Mouse (Mus musculus) limb, embryonic 13.5 days (tissue): ENCODE data around the gene Gm9945. TPM values are rescaled to one million over a fixed set of nuclear protein-coding genes. Genes with fewer than 3 reads are reported as not detected.

Experiments
- ATAC-seq: fragments of 200-750 bp; cut with Nextera tagmentation; 2 replicates; pipeline ENCODE4 v1.8.0; 2017; ENCODE audit warnings: low read depth, moderate number of reproducible peaks, moderate TSS enrichment; ENCODE audit not compliant: low FRiP score
- H3K27ac ChIP-seq: fragments of 300-500 bp; sonication (generic); 2 replicates; pipeline ENCODE4 v1.5.1; 2015; ENCODE audit warnings: inconsistent platforms, mild to moderate bottlenecking, moderate library complexity
- H3K27me3 ChIP-seq: fragments of 300-500 bp; sonication (generic); 2 replicates; pipeline ENCODE4 v1.6.1; 2015; ENCODE audit warnings: mild to moderate bottlenecking, inconsistent platforms
- H3K36me3 ChIP-seq: fragments of 300-500 bp; sonication (generic); 2 replicates; pipeline ENCODE4 v1.6.1; 2015; ENCODE audit warnings: inconsistent platforms, mild to moderate bottlenecking, moderate library complexity
- H3K4me1 ChIP-seq: fragments of 300-500 bp; sonication (generic); 2 replicates; pipeline ENCODE4 v1.6.1; 2015; ENCODE audit warnings: inconsistent platforms
- H3K4me2 ChIP-seq: fragments of 300-500 bp; sonication (generic); replicated peaks from 2 replicates; pipeline ENCODE4 v1.6.1; 2015; ENCODE audit warnings: inconsistent platforms, mild to moderate bottlenecking, moderate library complexity
- H3K4me3 ChIP-seq: fragments of 300-500 bp; sonication (generic); 2 replicates; pipeline ENCODE4 v1.5.1; 2015; ENCODE audit warnings: moderate library complexity, mild to moderate bottlenecking, inconsistent platforms
- H3K9ac ChIP-seq: fragments of 300-500 bp; sonication (generic); 2 replicates; pipeline ENCODE4 v1.6.1; 2015; ENCODE audit warnings: mild to moderate bottlenecking, inconsistent platforms
- H3K9me3 ChIP-seq: fragments of 300-500 bp; sonication (generic); 2 replicates; pipeline ENCODE4 v1.6.1; 2016; ENCODE audit warnings: inconsistent platforms
- WGBS: fragments of 180-500 bp; shearing (Covaris S2); methylation state at CpG from one replicate; pipeline ENCODE4 v1.1.7; 2015; 5-methylcytosine and 5-hydroxymethylcytosine counted together
- polyA plus RNA-seq: library from polyadenylated mRNA; unstranded; fragments of >200 nt; fragmentation: Nextera tagmentation; extraction: Ambion mirVana; gene quantifications from 2 replicates; pipeline ENCODE4 v1.2.1, GENCODE M21; 2015

Gm9945 gene
- polyA plus RNA-seq, 1 experiment from 2014 or later, result not detected

DNA sequence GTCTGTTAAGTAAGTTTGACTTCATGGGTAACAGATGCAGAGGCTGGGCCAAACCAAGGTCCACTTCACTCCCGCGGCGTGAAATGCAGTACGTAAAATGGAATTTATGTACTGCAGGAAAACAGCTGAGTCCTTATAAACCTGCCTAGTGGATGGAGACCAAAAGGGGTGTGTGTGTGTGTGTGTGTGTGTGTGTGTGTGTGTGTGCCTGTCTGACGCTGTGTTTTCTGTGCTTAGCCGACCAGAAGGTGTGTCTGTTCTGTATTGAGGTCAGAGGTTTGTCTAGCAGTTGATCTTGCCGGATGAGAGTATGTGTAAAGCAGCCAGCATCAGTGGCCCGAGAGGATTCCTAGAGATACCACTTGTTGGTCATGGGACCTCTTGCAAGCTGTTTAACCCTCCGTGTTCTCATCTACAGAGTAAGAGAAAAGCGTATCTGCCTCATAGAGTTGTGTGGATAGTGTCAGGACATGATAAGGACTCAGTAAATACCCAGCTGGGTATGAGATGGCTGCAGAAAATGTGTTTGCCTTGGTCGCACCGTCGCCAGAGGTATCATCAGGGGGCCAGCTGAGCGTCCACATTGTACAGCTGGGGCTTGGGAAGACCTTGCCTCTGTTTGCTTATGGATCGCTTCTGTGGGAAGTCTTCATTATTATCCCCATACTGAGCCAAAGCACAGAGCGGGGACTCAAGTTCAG lies 41.3 kb downstream of the Gm9945 start:
- Histone ChIP-seq H3K36me3 (no peaks in the 10 kb centered on the region), H3K4me2 (peak overlapping the region; percentile 88), H3K4me1 (peaks cover 71% of the 10 kb centered on the region), H3K9ac (peak overlapping the region; percentile 45), H3K27me3 (no peaks in the 10 kb centered on the region), H3K4me3 (peak overlapping the region; percentile 82), H3K9me3 (no peaks in the 10 kb centered on the region), H3K27ac (peak overlapping the region; percentile 92; the same call in 1 of the 2 replicates)
- peak; percentile 20 for ATAC-seq
- 38% methylated on average over 16 of the region's 16 CpGs for WGBS

DNA sequence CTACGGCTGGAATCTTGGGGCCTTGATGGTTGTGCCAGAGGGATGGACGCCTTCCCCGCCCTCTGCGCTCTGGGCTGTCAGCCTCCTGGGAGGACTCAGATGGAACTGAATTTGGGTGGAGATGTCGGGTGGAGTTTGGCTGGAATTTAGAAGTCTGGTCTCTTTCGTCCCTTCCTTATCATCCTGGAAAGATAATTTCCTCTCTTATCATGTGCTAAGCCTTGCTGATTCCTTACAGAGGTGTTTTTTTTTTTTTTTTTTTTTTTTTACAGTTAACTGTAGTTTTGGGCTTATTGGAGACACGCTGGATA lies 41.8 kb downstream of the Gm9945 start:
- WGBS, result 81% methylated on average over 7 of the region's 7 CpGs
- Histone ChIP-seq H3K4me2 (peak overlapping the region; percentile 88), H3K27ac (0 out of 2 replicates have a peak overlapping the region, but pooled peaks have one; percentile 92), H3K4me3 (peak overlapping the region; percentile 82; the same call in 1 of the 2 replicates), H3K9ac (peak overlapping the region; percentile 45; the same call in 1 of the 2 replicates), H3K9me3 (no peaks in the 10 kb centered on the region), H3K36me3 (no peaks in the 10 kb centered on the region), H3K4me1 (peaks cover 70% of the 10 kb centered on the region), H3K27me3 (no peaks in the 10 kb centered on the region)
- no peak for ATAC-seq

DNA sequence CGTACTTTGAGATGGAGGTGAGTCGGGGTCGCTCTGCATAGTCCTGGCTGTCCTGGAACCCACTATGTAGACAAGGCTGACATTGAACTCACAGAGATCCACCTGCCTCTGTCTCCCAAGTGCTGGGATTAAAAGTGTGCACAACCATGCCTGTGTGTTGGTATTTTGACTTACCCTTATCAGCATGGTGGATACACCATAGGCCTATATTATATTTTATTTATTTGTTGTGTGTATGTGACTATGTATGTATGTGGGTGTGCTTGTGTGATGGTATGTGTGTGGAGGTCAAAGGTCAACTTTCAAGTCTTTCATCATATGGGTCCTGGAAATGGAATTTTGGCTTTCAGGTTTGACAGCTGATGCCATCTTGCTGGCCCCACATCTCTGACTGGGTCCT lies 42.4 kb downstream of the Gm9945 start:
- Histone ChIP-seq H3K9me3 (no peaks in the 10 kb centered on the region), H3K27me3 (no peaks in the 10 kb centered on the region), H3K9ac (no peak overlapping the region), H3K4me2 (peak overlapping the region; percentile 28), H3K36me3 (no peaks in the 10 kb centered on the region), H3K4me1 (peaks cover 64% of the 10 kb centered on the region), H3K4me3 (no peak overlapping the region), H3K27ac (no peak overlapping the region)
- 92% methylated on average over 3 of the region's 3 CpGs for WGBS
- no peak for ATAC-seq

DNA sequence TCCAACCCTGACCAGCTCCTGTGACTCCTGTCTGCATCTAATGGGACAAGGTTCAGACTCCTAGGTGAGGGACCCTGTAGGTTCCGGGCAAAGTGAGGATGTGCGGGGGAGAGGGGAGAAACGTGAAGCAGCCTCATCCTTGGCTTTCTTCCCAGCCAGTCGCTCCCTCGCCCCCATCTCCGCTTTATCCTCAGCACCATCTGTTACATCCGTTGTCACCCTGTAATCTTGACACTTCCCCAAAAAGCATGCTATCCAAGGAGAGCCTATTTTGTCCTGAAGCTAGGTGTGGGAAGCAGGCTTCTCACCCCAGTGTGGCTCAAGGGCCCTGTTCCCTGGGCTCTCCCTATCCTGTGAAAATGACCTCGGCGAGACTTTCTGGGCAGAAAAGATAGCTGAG lies 43.0 kb downstream of the Gm9945 start:
- Histone ChIP-seq H3K4me2 (peak overlapping the region; percentile 28), H3K27ac (peak overlapping the region; percentile 29; the same call in 1 of the 2 replicates), H3K4me1 (peaks cover 69% of the 10 kb centered on the region)

DNA sequence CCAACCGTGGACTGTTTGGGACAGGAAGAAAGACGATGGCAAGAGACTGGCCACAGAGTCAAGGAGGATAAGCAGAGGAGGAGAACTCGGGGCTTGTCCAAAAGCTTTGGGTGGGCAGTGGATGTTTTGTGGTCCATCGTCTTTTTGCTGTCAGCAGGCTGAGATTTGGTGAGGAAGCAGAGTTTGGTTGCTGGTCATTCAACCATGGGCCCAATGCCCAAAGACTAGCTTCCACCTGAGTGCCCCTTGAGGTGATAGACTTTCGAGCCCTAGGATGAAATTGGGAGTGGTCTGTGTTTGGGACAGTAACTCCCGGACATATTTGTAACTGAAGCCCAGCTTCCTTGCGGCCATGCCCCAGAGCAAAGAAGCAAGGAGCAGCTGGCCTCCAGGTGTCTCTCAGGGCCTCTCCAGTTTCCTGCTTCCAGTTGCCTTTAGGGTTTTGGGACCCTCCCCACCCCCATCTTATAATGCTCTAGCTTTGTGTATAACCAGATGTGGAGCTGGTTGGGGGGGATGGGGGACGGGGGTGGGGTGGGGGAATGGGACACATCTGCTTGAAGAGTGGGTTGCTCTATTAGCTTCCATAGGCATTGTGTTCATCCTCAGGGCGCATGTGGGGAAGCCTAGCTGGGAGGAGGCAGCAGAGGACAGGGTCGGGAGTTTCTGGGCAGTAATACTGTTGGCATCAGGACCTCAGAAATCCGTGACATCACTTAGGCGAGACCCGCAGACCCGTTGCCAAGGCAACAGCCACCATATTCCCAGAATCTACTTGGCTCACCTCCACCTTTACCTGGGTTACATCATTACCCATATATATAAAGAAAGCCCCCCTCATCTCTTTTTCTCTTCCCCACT lies 43.8 kb downstream of the Gm9945 start:
- H3K36me3 ChIP-seq, result no peaks in the 10 kb centered on the region
- H3K27me3 ChIP-seq, result no peaks in the 10 kb centered on the region
- 50% methylated on average over 14 of the region's 14 CpGs for WGBS
- peak overlapping the region; percentile 29; the same call in 1 of the 2 replicates for H3K27ac ChIP-seq
- H3K4me1 ChIP-seq, result peaks cover 75% of the 10 kb centered on the region
- H3K4me2 ChIP-seq, result peak overlapping the region; percentile 28
- no peak overlapping the region for H3K9ac ChIP-seq
- H3K4me3 ChIP-seq, result no peak overlapping the region
- H3K9me3 ChIP-seq, result no peaks in the 10 kb centered on the region
- no peak for ATAC-seq

More for the DNA sequence above, 43.0 kb downstream of the Gm9945 start:
- 41% methylated on average over 9 of the region's 9 CpGs for WGBS
- 0 out of 2 replicates have a peak overlapping the region, but pooled peaks have one; percentile 13 for H3K9ac ChIP-seq
- no peaks in the 10 kb centered on the region for H3K27me3 ChIP-seq
- no peaks in the 10 kb centered on the region for H3K9me3 ChIP-seq
- H3K4me3 ChIP-seq, result no peak overlapping the region
- no peaks in the 10 kb centered on the region for H3K36me3 ChIP-seq
- no peak for ATAC-seq

DNA sequence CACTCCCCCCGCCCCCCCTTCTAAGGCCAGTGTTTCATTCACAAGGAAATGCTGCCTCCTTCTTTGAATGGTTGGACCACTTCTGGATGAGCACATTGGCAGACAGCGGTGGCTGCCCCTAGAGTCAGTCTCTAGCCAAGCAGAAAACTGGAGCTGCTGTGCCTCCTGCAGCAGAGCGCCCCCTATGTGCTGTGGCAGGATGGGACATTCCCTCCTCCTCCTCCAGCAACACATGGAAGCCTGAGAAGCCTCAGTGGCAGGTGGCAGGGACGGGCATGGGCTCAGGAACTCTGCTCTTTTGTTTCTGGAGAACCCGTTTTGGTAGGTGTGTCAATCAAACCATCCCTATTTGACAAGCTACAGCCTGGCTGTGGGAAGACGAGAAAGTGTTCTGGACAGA lies 44.9 kb downstream of the Gm9945 start:
- H3K9me3 ChIP-seq, result no peaks in the 10 kb centered on the region
- 78% methylated on average over 6 of the region's 6 CpGs for WGBS
- no peaks in the 10 kb centered on the region for H3K27me3 ChIP-seq
- H3K36me3 ChIP-seq, result no peaks in the 10 kb centered on the region
- H3K4me1 ChIP-seq, result peaks cover 82% of the 10 kb centered on the region
- H3K4me3 ChIP-seq, result no peak overlapping the region
- H3K27ac ChIP-seq, result no peak overlapping the region
- H3K9ac ChIP-seq, result no peak overlapping the region
- no peak overlapping the region for H3K4me2 ChIP-seq
- ATAC-seq, result no peak

DNA sequence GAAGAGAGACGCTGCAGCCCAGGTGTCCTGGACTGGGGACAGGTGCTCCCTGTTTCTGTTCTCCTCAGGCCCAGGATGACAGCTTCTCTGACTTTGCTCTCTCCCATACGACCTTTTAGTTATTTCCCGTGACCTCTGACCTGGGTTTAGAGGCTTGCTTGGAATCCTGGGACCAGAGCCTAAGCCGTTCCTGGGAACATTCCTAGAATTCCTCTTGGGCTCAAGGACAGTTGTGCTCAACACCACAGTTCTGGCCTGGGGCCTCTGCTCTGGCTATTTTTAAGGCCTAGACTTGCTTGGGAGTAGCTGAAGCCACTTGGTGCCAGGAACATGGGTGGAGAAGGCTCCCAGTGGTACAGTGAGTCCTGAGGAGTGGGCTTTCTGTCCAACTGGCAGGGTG lies 45.5 kb downstream of the Gm9945 start:
- Histone ChIP-seq H3K4me1 (peaks cover 80% of the 10 kb centered on the region), H3K9ac (no peak overlapping the region), H3K4me3 (no peak overlapping the region), H3K27me3 (no peaks in the 10 kb centered on the region), H3K9me3 (no peaks in the 10 kb centered on the region), H3K27ac (no peak overlapping the region), H3K4me2 (no peak overlapping the region), H3K36me3 (no peaks in the 10 kb centered on the region)
- ATAC-seq, result no peak
- WGBS, result 48% methylated on average over 4 of the region's 4 CpGs

DNA sequence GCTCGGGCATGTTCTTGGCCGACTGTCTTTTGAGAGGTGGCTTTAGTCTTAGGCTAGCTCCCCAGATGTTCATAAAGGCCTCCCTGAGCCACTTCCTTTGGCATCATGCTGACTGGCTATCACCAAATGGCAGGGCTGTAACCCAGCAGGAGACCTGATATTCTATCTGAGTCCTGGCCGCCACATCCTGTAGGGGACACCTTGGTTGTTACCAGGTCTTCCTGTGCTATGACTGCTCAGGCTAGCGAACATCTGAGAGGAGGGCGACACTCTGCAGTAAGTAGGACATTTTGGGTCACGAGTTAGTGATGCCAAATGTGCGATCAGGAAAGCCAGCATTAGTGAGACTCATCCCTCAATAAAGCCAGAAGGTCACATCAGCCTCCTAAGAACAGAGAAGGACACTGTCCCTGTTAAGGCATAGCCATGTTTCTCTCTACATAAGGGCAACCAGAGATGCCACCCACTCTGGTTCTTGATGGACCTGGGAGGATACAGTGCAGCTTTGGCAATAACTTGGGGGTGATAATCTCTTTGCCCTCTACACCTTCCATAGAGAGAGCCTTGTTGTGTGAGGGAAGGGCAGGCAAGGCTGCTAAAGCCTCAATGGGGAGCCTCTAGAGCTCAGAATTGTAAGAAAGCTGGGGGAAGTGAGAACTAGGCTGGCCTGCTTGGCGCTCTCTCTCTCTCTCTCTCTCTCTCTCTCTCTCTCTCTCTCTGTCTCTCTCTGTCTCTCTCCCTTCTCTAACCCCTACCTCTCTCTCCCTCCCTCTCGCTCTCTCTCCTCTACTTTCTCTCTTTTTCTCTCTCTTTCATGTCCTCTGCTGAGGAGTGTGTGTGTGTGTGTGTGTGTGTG lies 48.7 kb downstream of the Gm9945 start:
- Histone ChIP-seq H3K9ac (no peak overlapping the region), H3K9me3 (no peaks in the 10 kb centered on the region), H3K27ac (no peak overlapping the region; the same call in 1 of the 2 replicates), H3K36me3 (peaks cover 12% of the 10 kb centered on the region), H3K4me1 (peaks cover 49% of the 10 kb centered on the region), H3K4me2 (no peak overlapping the region; the same call in 1 of the 2 replicates), H3K27me3 (no peaks in the 10 kb centered on the region), H3K4me3 (no peak overlapping the region)
- WGBS, result 51% methylated on average over 9 of the region's 9 CpGs
- no peak for ATAC-seq

DNA sequence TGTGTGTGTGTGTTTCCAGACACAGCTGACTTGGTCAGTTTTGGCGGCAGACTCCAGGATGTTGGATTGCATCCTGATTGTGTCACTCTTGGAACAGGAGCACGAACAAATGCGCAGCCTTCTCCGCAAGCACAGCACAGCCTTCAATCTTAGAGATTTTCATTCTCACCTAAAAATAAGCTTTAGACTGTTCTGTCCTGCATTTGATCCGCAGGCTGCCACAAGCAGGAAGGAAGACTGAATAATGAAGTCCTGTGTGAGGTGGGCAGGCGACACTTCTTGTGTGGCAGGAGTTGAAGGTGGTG lies 49.2 kb downstream of the Gm9945 start:
- Histone ChIP-seq H3K4me1 (peaks cover 43% of the 10 kb centered on the region), H3K4me2 (no peak overlapping the region), H3K9me3 (no peaks in the 10 kb centered on the region), H3K9ac (no peak overlapping the region), H3K27ac (peak overlapping the region; percentile 6; the same call in 1 of the 2 replicates), H3K4me3 (no peak overlapping the region), H3K36me3 (peaks cover 17% of the 10 kb centered on the region), H3K27me3 (no peaks in the 10 kb centered on the region)
- WGBS, result 57% methylated on average over 6 of the region's 6 CpGs
- no peak for ATAC-seq

DNA sequence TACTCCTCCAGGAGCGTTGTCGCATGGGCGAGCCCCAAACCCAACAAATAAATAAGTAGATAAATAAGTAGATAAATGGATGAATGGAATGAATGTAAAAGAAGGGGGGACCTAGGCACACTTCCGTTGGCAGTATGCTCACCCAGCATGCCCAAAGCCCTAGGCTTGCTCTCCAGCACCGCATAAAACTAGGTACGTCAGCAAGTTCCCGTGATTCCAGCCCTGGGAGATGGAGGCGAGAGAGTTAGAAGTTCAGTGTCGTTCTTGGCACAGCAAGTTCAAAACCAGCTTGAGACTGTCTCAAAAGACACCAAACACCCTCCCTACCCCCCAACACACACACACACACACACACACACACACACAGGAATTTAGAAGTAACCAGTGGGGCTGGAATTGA lies 50.0 kb downstream of the Gm9945 start:
- Histone ChIP-seq H3K4me1 (peaks cover 35% of the 10 kb centered on the region), H3K27ac (no peak overlapping the region), H3K9me3 (no peaks in the 10 kb centered on the region), H3K9ac (no peak overlapping the region), H3K27me3 (no peaks in the 10 kb centered on the region), H3K4me3 (no peak overlapping the region), H3K4me2 (no peak overlapping the region), H3K36me3 (peaks cover 25% of the 10 kb centered on the region)
- WGBS, result 82% methylated on average over 9 of the region's 9 CpGs
- no peak for ATAC-seq
